Mouse (Mus musculus) heart, embryonic 15.5 days (tissue): ENCODE measurements around the gene Sez6l2. TPM values are rescaled to one million over a fixed set of nuclear protein-coding genes. Genes with fewer than 3 reads are reported as not detected.
A peak's percentile ranks its signal among the peaks of the same experiment; 100 is the strongest.

Experiments used
- ATAC-seq: fragments of 200-750 bp; cut with Nextera tagmentation; replicated peaks from 2 replicates; pipeline ENCODE4 v1.8.0; 2017; ENCODE audit warnings: low read depth, moderate TSS enrichment; ENCODE audit not compliant: insufficient number of reproducible peaks, insufficient read depth, low FRiP score
- H3K27ac ChIP-seq: fragments of 300-500 bp; sonication (generic); 2 replicates; pipeline ENCODE4 v1.5.1; 2015; ENCODE audit warnings: mild to moderate bottlenecking, inconsistent platforms
- H3K27me3 ChIP-seq: fragments of 300-500 bp; sonication (generic); 2 replicates; pipeline ENCODE4 v1.6.1; 2015; ENCODE audit warnings: inconsistent platforms
- H3K36me3 ChIP-seq: fragments of 300-500 bp; sonication (generic); 2 replicates; pipeline ENCODE4 v1.6.1; 2015; ENCODE audit warnings: mild to moderate bottlenecking, inconsistent platforms
- H3K4me1 ChIP-seq: fragments of 300-500 bp; sonication (generic); replicated peaks from 2 replicates; pipeline ENCODE4 v1.6.1; 2015; ENCODE audit warnings: inconsistent platforms
- H3K4me2 ChIP-seq: fragments of 300-500 bp; sonication (generic); 2 replicates; pipeline ENCODE4 v1.6.1; 2015; ENCODE audit warnings: inconsistent platforms, mild to moderate bottlenecking, moderate library complexity
- H3K4me3 ChIP-seq: fragments of 300-500 bp; sonication (generic); 2 replicates; pipeline ENCODE4 v1.5.1; 2015; ENCODE audit warnings: mild to moderate bottlenecking, inconsistent platforms
- H3K9ac ChIP-seq: fragments of 300-500 bp; sonication (generic); 2 replicates; pipeline ENCODE4 v1.6.1; 2015; ENCODE audit warnings: mild to moderate bottlenecking, inconsistent platforms
- H3K9me3 ChIP-seq: fragments of 300-500 bp; sonication (generic); replicated peaks from 2 replicates; pipeline ENCODE4 v1.6.1; 2016; ENCODE audit warnings: inconsistent platforms
- WGBS: fragments of 180-500 bp; shearing (Covaris S2); methylation state at CpG from one replicate; pipeline ENCODE4 v1.1.7; 2015; ENCODE audit warnings: mixed read lengths; 5-methylcytosine and 5-hydroxymethylcytosine counted together
- polyA plus RNA-seq: library from polyadenylated mRNA; unstranded; fragments of >200 nt; fragmentation: Nextera tagmentation; extraction: Ambion mirVana; gene quantifications from 2 replicates; pipeline ENCODE4 v1.2.1, GENCODE M21; 2015

Sez6l2 gene
- polyA plus RNA-seq, 1 experiment from 2014 or later: 0.83 TPM

DNA sequence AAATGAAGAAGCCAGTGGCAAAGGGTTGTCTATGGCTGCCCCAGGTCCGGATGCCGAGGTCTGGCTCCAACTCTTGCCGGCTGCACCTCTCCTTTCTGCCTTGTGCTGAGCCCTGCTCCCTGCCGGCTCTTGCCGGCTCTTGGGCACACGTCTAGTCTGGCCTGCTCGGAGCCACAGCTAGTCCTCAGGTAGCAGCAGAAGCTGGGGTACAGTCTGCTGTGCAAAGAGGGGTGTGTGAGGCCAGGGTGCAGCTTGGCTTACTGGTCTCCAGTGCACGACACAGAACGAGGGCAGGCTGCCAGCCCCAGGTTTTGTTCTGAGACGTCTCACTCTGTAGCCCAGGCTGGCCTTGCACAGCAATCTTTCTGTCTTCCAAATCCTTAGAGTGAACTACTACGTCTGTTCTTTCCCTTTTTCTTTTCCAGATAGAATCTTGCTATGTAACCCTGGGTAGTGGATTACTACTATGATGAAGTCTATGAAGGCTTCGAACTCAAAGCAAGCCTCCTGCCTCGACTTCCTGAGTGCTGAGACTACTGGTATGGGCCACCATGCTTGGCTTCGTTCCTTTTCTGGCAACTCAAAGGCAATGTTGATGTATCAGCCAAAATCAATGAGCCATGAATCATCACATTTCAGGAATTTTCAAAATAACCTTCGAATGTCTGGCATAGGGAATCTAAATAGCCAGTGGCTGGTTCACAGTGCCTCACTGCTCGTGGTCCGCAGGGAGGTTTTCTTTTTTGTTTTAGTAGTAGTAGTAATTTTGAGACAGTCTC lies 59.1 kb downstream of the Sez6l2 start:
- H3K27ac ChIP-seq: peak overlapping the region; percentile 18; the same call in 1 of the 2 replicates
- H3K4me3 ChIP-seq: no peak overlapping the region
- peaks cover 31% of the 10 kb centered on the region for H3K4me1 ChIP-seq
- H3K9me3 ChIP-seq: no peaks in the 10 kb centered on the region
- no peak overlapping the region for H3K4me2 ChIP-seq
- H3K27me3 ChIP-seq: no peaks in the 10 kb centered on the region
- H3K9ac ChIP-seq: no peak overlapping the region
- peaks cover 7% of the 10 kb centered on the region; the same call in 1 of the 2 replicates for H3K36me3 ChIP-seq
- no peak for ATAC-seq
- WGBS: 77% methylated on average over 17 of the region's 17 CpGs

DNA sequence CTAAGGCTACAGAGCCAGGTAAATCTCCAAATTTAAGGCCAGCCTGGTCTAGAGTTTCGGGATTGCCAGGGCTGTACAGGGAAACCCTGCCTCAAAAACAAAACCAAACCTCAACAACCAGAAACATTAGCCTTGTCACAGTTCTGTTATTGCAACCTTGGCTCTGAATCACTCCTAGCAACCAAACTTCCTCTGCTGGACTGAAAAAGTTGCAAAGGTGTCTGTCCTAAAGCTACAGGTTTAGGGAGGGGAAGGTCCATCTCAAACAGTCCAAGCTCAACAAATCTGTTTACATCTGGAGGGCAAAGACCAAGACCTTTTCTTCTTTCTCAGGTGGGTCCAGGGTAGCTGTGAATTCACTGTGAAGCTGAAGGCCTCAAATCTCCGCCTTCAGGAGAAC lies 60.7 kb downstream of the Sez6l2 start:
- Histone ChIP-seq H3K9ac (no peak overlapping the region), H3K36me3 (peaks cover 11% of the 10 kb centered on the region; the same call in 1 of the 2 replicates), H3K27me3 (no peaks in the 10 kb centered on the region), H3K9me3 (no peaks in the 10 kb centered on the region), H3K4me2 (no peak overlapping the region), H3K27ac (no peak overlapping the region), H3K4me1 (peaks cover 44% of the 10 kb centered on the region), H3K4me3 (no peak overlapping the region)
- no peak for ATAC-seq
- whole genome bisulfite sequencing: 85% methylated on average over 2 of the region's 2 CpGs

DNA sequence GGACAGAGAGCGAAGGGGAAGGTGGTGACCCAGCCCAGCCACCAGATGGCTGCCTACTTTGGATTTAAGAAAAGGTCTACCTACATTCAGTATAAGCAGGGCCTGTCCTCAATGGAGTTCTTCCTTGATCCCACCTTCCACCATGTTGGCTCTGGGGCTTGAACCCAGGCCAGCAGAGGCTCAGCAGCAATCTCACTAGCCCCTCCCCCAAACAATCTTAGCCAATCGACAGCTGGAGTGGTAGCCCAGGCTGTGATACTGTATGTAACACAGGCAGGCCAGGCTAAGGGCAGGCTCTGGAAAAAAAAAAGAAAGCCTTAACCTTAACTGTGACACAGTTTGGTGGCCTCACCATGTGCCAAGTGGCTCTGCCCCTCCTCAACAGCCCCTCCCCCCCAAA lies 61.4 kb downstream of the Sez6l2 start:
- peaks cover 42% of the 10 kb centered on the region for H3K4me1 ChIP-seq
- no peak overlapping the region for H3K4me3 ChIP-seq
- H3K27me3 ChIP-seq: no peaks in the 10 kb centered on the region
- no peak overlapping the region for H3K27ac ChIP-seq
- H3K4me2 ChIP-seq: no peak overlapping the region
- no peak for ATAC-seq
- H3K9me3 ChIP-seq: no peaks in the 10 kb centered on the region
- H3K36me3 ChIP-seq: peaks cover 11% of the 10 kb centered on the region; the same call in 1 of the 2 replicates
- no peak overlapping the region for H3K9ac ChIP-seq
- WGBS: 73% methylated on average over 2 of the region's 2 CpGs

DNA sequence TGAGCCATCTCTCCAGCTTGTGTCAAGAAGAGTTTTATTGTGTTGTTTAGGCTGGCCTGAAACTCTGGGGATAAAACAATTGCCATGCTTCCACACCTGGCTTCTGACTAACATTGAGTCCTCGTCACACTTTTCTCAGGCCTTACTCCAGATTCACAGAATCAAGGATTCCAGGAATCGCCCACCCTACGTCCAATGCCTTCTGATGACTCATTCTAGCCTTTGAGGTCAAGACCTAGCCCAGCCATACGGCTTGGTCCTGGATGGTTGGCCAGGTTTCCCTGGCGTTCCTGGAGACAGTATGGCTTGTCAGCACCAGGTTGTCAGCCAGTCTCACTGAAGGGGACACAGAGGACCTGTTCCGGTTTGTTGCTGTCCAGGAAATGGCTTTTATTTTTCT lies 62.0 kb downstream of the Sez6l2 start:
- Histone ChIP-seq H3K9me3 (no peaks in the 10 kb centered on the region), H3K4me3 (no peak overlapping the region), H3K4me1 (peaks cover 42% of the 10 kb centered on the region), H3K27me3 (no peaks in the 10 kb centered on the region), H3K9ac (no peak overlapping the region), H3K4me2 (no peak overlapping the region), H3K36me3 (peaks cover 11% of the 10 kb centered on the region; the same call in 1 of the 2 replicates), H3K27ac (no peak overlapping the region)
- 69% methylated on average over 6 of the region's 6 CpGs for WGBS
- no peak for ATAC-seq

DNA sequence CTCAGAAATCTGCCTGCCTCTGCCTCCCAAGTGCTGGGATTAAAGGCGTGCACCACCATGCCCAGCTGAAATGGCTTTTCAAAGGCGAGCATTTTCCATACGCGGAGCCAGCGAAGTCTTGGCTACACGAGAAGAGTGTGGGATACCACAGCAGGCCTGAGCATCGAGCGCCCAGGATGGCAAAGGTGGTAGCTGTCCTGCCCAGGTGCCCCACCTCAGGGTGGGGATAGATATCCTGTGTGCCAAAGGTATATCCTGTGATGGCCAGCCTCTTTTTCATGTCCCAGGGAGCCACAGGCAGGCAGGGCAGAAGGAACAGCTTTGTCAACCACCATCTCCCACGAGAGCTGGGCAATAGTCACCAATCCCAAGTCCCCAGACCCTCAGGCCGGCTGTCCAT lies 62.5 kb downstream of the Sez6l2 start:
- WGBS: 95% methylated on average over 10 of the region's 10 CpGs
- Histone ChIP-seq H3K27ac (no peak overlapping the region), H3K4me2 (no peak overlapping the region), H3K4me1 (peaks cover 44% of the 10 kb centered on the region), H3K9me3 (no peaks in the 10 kb centered on the region), H3K27me3 (no peaks in the 10 kb centered on the region), H3K36me3 (peaks cover 11% of the 10 kb centered on the region; the same call in 1 of the 2 replicates), H3K9ac (no peak overlapping the region), H3K4me3 (no peak overlapping the region)
- no peak for ATAC-seq

DNA sequence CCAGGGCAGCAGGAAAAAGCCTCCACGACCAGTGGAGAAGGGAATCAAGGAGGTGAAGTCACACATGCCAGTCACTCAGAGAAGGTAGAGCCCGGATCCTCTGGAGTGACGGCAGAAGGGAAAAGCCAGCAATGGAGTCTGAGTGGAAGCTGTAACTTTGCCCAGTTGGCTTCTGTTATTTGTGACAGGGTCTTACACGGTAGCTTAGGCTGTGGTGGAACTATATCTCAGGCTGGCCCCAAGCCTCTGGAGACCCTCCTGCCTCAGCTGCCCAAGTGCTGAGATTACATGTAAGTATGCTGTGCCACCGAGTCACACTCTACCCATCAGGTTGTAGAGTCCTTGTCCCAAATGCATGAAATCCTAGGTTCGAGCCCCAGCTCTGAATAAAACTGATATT lies 63.0 kb downstream of the Sez6l2 start:
- Histone ChIP-seq H3K4me2 (peak overlapping the region; percentile 88; the same call in 1 of the 2 replicates), H3K36me3 (peaks cover 11% of the 10 kb centered on the region; the same call in 1 of the 2 replicates), H3K4me3 (0 out of 2 replicates have a peak overlapping the region, but pooled peaks have one; percentile 56), H3K9ac (no peak overlapping the region), H3K9me3 (no peaks in the 10 kb centered on the region), H3K27me3 (no peaks in the 10 kb centered on the region), H3K27ac (no peak overlapping the region), H3K4me1 (peaks cover 42% of the 10 kb centered on the region)
- no peak for ATAC-seq
- 87% methylated on average over 6 of the region's 6 CpGs for WGBS

DNA sequence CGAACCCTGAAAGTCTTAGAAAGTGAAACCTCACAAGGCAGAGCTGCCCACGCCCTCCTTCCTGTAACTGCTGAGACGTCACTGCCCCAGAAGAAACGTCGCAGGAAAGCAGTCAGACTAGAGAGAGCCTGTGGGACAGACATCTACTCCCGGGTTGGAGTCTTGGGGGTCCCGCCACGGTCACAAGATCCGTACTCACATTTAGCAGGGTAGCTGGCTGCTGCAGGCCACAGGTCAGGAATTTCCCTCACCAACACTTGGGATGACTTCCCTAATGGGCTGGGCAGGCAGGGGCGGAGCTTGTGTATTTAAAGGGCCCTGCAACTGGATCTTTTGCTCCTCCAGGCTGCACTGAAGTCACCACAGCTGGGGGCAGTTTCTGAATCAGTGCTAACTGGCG lies 64.0 kb downstream of the Sez6l2 start, which contains the start of gene Mvp:
Gene Mvp, minus strand, starts transcription at position 302 of the 400 bp plus-strand sequence.
- no peaks in the 10 kb centered on the region for H3K27me3 ChIP-seq
- peaks cover 11% of the 10 kb centered on the region; the same call in 1 of the 2 replicates for H3K36me3 ChIP-seq
- ATAC-seq: no peak
- H3K4me2 ChIP-seq: peak within 1 kb of the TSS; percentile 88
- H3K9me3 ChIP-seq: no peaks in the 10 kb centered on the region
- H3K9ac ChIP-seq: peak within 1 kb of the TSS; percentile 56
- peaks cover 40% of the 10 kb centered on the region for H3K4me1 ChIP-seq
- H3K27ac ChIP-seq: peak within 1 kb of the TSS; percentile 60
- WGBS: 18% methylated on average over 11 of the region's 11 CpGs
- H3K4me3 ChIP-seq: peak within 1 kb of the TSS; percentile 77

DNA sequence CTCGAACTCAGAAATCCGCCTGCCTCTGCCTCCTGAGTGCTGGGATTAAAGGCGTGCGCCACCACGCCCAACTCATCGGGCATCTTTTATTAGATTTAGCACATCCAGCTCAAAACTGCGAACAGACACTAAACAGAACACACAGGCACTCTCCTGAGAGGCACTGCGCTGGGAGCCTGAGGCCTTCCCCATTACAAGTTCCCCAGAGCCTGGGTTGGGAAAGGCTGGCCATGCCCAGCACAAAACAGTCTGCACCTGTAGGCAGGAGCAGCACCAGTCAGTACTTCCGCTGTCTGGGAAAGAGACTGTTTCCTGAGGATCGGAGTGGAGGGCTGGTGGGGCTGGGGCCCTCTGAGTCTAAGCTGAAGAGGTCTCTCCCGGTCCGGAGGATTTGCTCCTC lies 64.6 kb downstream of the Sez6l2 start:
- Histone ChIP-seq H3K27ac (no peak overlapping the region), H3K9me3 (no peaks in the 10 kb centered on the region), H3K4me3 (no peak overlapping the region), H3K4me2 (peak overlapping the region; percentile 88), H3K4me1 (peaks cover 46% of the 10 kb centered on the region), H3K36me3 (peaks cover 11% of the 10 kb centered on the region; the same call in 1 of the 2 replicates), H3K27me3 (no peaks in the 10 kb centered on the region), H3K9ac (no peak overlapping the region)
- 84% methylated on average over 12 of the region's 12 CpGs for WGBS
- no peak for ATAC-seq

DNA sequence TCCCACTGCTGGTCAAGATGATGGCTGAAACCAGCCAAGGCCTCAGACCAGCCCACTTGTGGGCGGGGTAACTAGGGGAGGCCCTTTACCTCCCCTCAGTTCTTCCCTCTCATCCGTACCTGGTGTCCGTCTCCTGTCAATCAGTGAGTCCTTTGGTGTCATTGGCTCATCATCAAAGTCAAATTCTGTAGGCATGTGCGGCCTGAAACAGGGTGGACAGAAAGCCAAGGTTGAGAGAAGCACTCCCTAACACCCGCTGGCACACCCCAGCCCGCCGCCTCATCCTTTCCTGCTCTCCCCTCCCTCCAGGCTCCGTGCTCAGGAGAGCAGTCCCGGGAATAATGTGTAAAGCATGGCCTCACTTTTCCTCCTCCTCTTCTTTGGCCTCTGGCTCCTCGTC lies 65.7 kb downstream of the Sez6l2 start:
- ATAC-seq: peak; percentile 28; the same call in 1 of the 2 replicates
- Histone ChIP-seq H3K9ac (peak overlapping the region; percentile 93), H3K4me3 (peak overlapping the region; percentile 77), H3K9me3 (no peaks in the 10 kb centered on the region), H3K4me1 (peaks cover 57% of the 10 kb centered on the region), H3K36me3 (peaks cover 11% of the 10 kb centered on the region; the same call in 1 of the 2 replicates), H3K27me3 (no peaks in the 10 kb centered on the region), H3K27ac (peak overlapping the region; percentile 99), H3K4me2 (peak overlapping the region; percentile 88)
- WGBS: 2% methylated on average over 10 of the region's 10 CpGs

DNA sequence TGATC lies 65.9 kb downstream of the Sez6l2 start, which contains the start of gene Pagr1b:
Gene Pagr1b, minus strand, starts transcription at position 4 of the 5 bp plus-strand sequence.
- Histone ChIP-seq H3K4me3 (peak within 1 kb of the TSS; percentile 77), H3K27ac (peak within 1 kb of the TSS; percentile 99), H3K36me3 (peaks cover 11% of the 10 kb centered on the region; the same call in 1 of the 2 replicates), H3K9me3 (no peaks in the 10 kb centered on the region), H3K4me2 (peak within 1 kb of the TSS; percentile 88), H3K9ac (peak within 1 kb of the TSS; percentile 93), H3K4me1 (peaks cover 59% of the 10 kb centered on the region), H3K27me3 (no peaks in the 10 kb centered on the region)
- ATAC-seq: no peak

DNA sequence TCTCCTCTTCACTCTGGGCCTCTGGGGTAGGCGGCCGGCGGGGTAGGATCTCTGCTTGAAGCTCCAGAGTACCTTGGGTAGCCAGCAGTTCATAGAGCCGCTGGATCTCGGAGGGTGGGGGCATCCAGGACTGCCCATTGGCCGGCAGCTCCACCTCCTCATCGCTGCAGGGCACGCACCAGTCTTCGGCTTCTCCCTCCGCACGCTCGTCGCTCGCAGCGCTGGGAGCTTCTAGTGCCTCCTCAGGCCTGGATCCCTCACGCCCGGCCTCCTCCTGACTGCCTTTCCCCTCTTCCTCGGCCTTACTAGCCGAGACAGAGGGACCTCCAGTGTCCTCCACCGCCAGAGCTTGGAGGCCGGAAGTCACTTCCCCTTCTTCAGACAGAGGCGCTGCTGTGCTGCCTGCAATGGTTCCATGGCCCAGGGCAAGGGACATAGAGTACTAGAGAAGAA lies 66.1 kb downstream of the Sez6l2 start:
- H3K27me3 ChIP-seq: no peaks in the 10 kb centered on the region
- H3K4me1 ChIP-seq: peaks cover 61% of the 10 kb centered on the region
- peak overlapping the region; percentile 77 for H3K4me3 ChIP-seq
- H3K9me3 ChIP-seq: no peaks in the 10 kb centered on the region
- H3K36me3 ChIP-seq: peaks cover 11% of the 10 kb centered on the region; the same call in 1 of the 2 replicates
- peak overlapping the region; percentile 93 for H3K9ac ChIP-seq
- H3K27ac ChIP-seq: peak overlapping the region; percentile 99
- WGBS: 0% methylated on average over 22 of the region's 22 CpGs
- H3K4me2 ChIP-seq: peak overlapping the region; percentile 88
- ATAC-seq: peak; percentile 54
